Mouse (Mus musculus) frontal cortex, postnatal 10 days (tissue): Measurements from ENCODE around the gene Clint1.
A peak's percentile ranks its signal among the peaks of the same experiment; 100 is the strongest.
"Not testable (repeated sequence)": the region's sequence is repeated elsewhere in the genome, so short reads cannot be mapped to it uniquely, and the experiment has no call there.

Experiments used
- DNase-seq, 2 experiments: peaks; one replicate each; pipeline ENCODE4 v3.0.0; 2022; ENCODE audit warnings: low spot score in 2 of 2, mixed read lengths in 1 of 2

Clint1 gene

GRCm38 (mm10) chr11:45848253-45848652, 3.6 kb upstream of the Clint1 start:
- no peak for DNase-seq

- no peak for DNase-seq
Observed at GRCm38 (mm10) chr11:45849203-45849602, 2.6 kb upstream of the Clint1 start.

GRCm38 (mm10) chr11:45849859-45850258, 2.0 kb upstream of the Clint1 start:
- DNase-seq, result no peak

GRCm38 (mm10) chr11:45850317-45850716, 1.5 kb upstream of the Clint1 start:
- DNase-seq, result no peak

GRCm38 (mm10) chr11:45852124-45852994, 508 bp downstream of the Clint1 start:
- peak in 1 of 2 experiments; percentile 24 for DNase-seq

- no peak for DNase-seq
Observed at GRCm38 (mm10) chr11:45852995-45853317, 1.1 kb downstream of the Clint1 start.

GRCm38 (mm10) chr11:45853916-45854315, 2.1 kb downstream of the Clint1 start:
- no peak for DNase-seq

GRCm38 (mm10) chr11:45854381-45854780, 2.5 kb downstream of the Clint1 start:
- no peak for DNase-seq

- DNase-seq, result no peak
Observed at GRCm38 (mm10) chr11:45855407-45856148, 3.7 kb downstream of the Clint1 start.

GRCm38 (mm10) chr11:45856149-45856516, 4.3 kb downstream of the Clint1 start:
- DNase-seq, result no peak

- no peak for DNase-seq
Observed at GRCm38 (mm10) chr11:45861334-45861733, 9.5 kb downstream of the Clint1 start.

GRCm38 (mm10) chr11:45864409-45864808, 12.6 kb downstream of the Clint1 start:
- no peak for DNase-seq

- DNase-seq, result no peak
Observed at GRCm38 (mm10) chr11:45865861-45866260, 14.0 kb downstream of the Clint1 start.

GRCm38 (mm10) chr11:45866534-45866933, 14.7 kb downstream of the Clint1 start:
- no peak for DNase-seq

- no peak for DNase-seq
Observed at GRCm38 (mm10) chr11:45873666-45874065, 21.8 kb downstream of the Clint1 start.

GRCm38 (mm10) chr11:45874251-45874650, 22.4 kb downstream of the Clint1 start:
- no peak for DNase-seq

GRCm38 (mm10) chr11:45875351-45875935, 23.6 kb downstream of the Clint1 start:
- DNase-seq, result no peak

- no peak for DNase-seq
Observed at GRCm38 (mm10) chr11:45876036-45876435, 24.2 kb downstream of the Clint1 start.

- not testable (repeated sequence) for DNase-seq
Observed at GRCm38 (mm10) chr11:45879366-45879765, 27.5 kb downstream of the Clint1 start.

- DNase-seq, result peak in 1 of 2 experiments; percentile 25
Observed at GRCm38 (mm10) chr11:45881026-45881682, 29.3 kb downstream of the Clint1 start.

- DNase-seq, result no peak
Observed at GRCm38 (mm10) chr11:45881683-45882068, 29.8 kb downstream of the Clint1 start.

- DNase-seq, result no peak
Observed at GRCm38 (mm10) chr11:45883270-45883931, 31.6 kb downstream of the Clint1 start.
